Mouse (Mus musculus): ENCODE measurements around the gene Kcnc2. TPM values are rescaled to one million over a fixed set of nuclear protein-coding genes. Genes with fewer than 3 reads are reported as not detected.

Gene Kcnc2
- polyA plus RNA-seq, 1 experiment from 2014 or later, result 0.39 TPM

GRCm38 (mm10) chr10:112315136-112315535 is 44.2 kb downstream of the Kcnc2 start:
- Histone ChIP-seq H3K27ac (ENCODE audit: low read depth, low read length) (no peak overlapping the region), H3K36me3 (ENCODE audit: control insufficient read depth, insufficient read depth) (no peaks in the 10 kb centered on the region), H3K4me3 (ENCODE audit: low read depth, low read length) (no peak overlapping the region), H3K27me3 (replicated peaks; ENCODE audit: control insufficient read depth, insufficient read depth, low read length) (no peaks in the 10 kb centered on the region), H3K9ac (ENCODE audit: low read depth, low read length) (no peak overlapping the region), H3K4me1 (replicated peaks; ENCODE audit: control insufficient read depth, insufficient read depth, low read length) (no peaks in the 10 kb centered on the region), H3K9me3 (ENCODE audit: control insufficient read depth) (no peaks in the 10 kb centered on the region), H3K4me2 (replicated peaks; ENCODE audit: low read depth) (no peak overlapping the region)
- 31% methylated on average over 11 of the region's 11 CpGs for WGBS
- no peak for ATAC-seq
- no peak for TF ChIP-seq CTCF (IDR thresholded peaks at IDR 0.05; ENCODE audit: low read depth)

GRCm38 (mm10) chr10:112317783-112318182 is 46.9 kb downstream of the Kcnc2 start:
- no peaks in the 10 kb centered on the region for H3K4me1 ChIP-seq (replicated peaks; ENCODE audit: control insufficient read depth, insufficient read depth, low read length)
- no peaks in the 10 kb centered on the region for H3K36me3 ChIP-seq (ENCODE audit: control insufficient read depth, insufficient read depth)
- H3K4me3 ChIP-seq (ENCODE audit: low read depth, low read length), result no peak overlapping the region
- no peaks in the 10 kb centered on the region for H3K9me3 ChIP-seq (ENCODE audit: control insufficient read depth)
- TF ChIP-seq CTCF (IDR thresholded peaks at IDR 0.05; ENCODE audit: low read depth), result no peak
- WGBS, result 80% methylated on average over 1 of the region's 1 CpGs
- no peak overlapping the region for H3K27ac ChIP-seq (ENCODE audit: low read depth, low read length)
- no peak overlapping the region for H3K4me2 ChIP-seq (replicated peaks; ENCODE audit: low read depth)
- no peaks in the 10 kb centered on the region for H3K27me3 ChIP-seq (replicated peaks; ENCODE audit: control insufficient read depth, insufficient read depth, low read length)
- ATAC-seq, result no peak
- H3K9ac ChIP-seq (ENCODE audit: low read depth, low read length), result no peak overlapping the region

- no peak for TF ChIP-seq CTCF (IDR thresholded peaks at IDR 0.05; ENCODE audit: low read depth)
- H3K4me1 ChIP-seq (replicated peaks; ENCODE audit: control insufficient read depth, insufficient read depth, low read length), result no peaks in the 10 kb centered on the region
- H3K4me3 ChIP-seq (ENCODE audit: low read depth, low read length), result no peak overlapping the region
- H3K4me2 ChIP-seq (replicated peaks; ENCODE audit: low read depth), result no peak overlapping the region
- H3K27ac ChIP-seq (ENCODE audit: low read depth, low read length), result no peak overlapping the region
- no peaks in the 10 kb centered on the region for H3K36me3 ChIP-seq (ENCODE audit: control insufficient read depth, insufficient read depth)
- WGBS, result 81% methylated on average over 3 of the region's 3 CpGs
- no peak overlapping the region for H3K9ac ChIP-seq (ENCODE audit: low read depth, low read length)
- no peak for ATAC-seq
- H3K9me3 ChIP-seq (ENCODE audit: control insufficient read depth), result no peaks in the 10 kb centered on the region
- H3K27me3 ChIP-seq (replicated peaks; ENCODE audit: control insufficient read depth, insufficient read depth, low read length), result no peaks in the 10 kb centered on the region
Observed at GRCm38 (mm10) chr10:112357669-112358362, 86.9 kb downstream of the Kcnc2 start.

DNA sequence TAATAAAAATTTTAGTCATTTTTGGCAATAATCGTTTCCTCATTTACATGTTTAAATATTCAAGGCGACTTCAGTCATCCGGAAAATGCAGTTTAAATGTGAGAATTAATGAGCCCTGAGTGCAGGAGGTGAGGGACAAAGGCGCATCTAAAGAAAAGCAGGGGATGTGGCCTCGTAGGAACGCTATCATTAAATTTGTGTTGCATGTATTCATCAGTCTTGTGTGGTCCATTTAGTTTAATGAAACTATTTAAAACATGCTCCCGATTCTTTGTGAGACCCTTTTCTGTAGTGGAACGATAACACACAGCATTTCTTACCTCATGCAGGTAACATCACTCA is 87.4 kb downstream of the Kcnc2 start:
- no peak for TF ChIP-seq CTCF (IDR thresholded peaks at IDR 0.05; ENCODE audit: low read depth)
- no peaks in the 10 kb centered on the region for H3K27me3 ChIP-seq (replicated peaks; ENCODE audit: control insufficient read depth, insufficient read depth, low read length)
- H3K4me2 ChIP-seq (replicated peaks; ENCODE audit: low read depth), result no peak overlapping the region
- H3K9ac ChIP-seq (ENCODE audit: low read depth, low read length), result no peak overlapping the region
- H3K9me3 ChIP-seq (ENCODE audit: control insufficient read depth), result no peaks in the 10 kb centered on the region
- ATAC-seq, result no peak
- H3K36me3 ChIP-seq (ENCODE audit: control insufficient read depth, insufficient read depth), result no peaks in the 10 kb centered on the region
- H3K4me1 ChIP-seq (replicated peaks; ENCODE audit: control insufficient read depth, insufficient read depth, low read length), result no peaks in the 10 kb centered on the region
- H3K27ac ChIP-seq (ENCODE audit: low read depth, low read length), result no peak overlapping the region
- 86% methylated on average over 8 of the region's 8 CpGs for WGBS
- H3K4me3 ChIP-seq (ENCODE audit: low read depth, low read length), result no peak overlapping the region

GRCm38 (mm10) chr10:112360704-112361103 is 89.8 kb downstream of the Kcnc2 start:
- no peaks in the 10 kb centered on the region for H3K4me1 ChIP-seq (replicated peaks; ENCODE audit: control insufficient read depth, insufficient read depth, low read length)
- WGBS, result 69% methylated on average over 5 of the region's 5 CpGs

DNA sequence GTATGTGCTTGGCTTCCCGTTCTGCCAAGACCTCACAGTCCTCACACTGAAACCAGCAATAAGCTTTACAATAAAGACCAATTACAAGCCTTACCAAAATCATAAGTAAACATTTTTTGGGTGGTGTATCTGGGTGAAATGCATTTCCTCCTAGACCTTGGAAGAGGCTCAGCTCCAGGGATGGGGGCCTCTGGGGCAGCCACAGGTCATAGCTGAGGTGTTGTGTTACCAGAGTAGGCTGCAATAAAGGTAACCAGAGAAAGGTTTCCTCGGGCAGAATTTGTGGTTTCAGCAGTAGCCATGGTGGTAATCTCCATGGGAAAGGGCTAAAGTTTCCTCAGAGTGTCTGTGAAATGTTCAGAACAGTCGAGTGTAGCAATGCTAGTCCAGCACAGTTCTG is 97.4 kb downstream of the Kcnc2 start:
- 63% methylated on average over 3 of the region's 3 CpGs for WGBS
- ATAC-seq, result no peak
- H3K4me3 ChIP-seq (ENCODE audit: low read depth, low read length), result no peak overlapping the region
- no peak overlapping the region for H3K27ac ChIP-seq (ENCODE audit: low read depth, low read length)
- no peaks in the 10 kb centered on the region for H3K9me3 ChIP-seq (ENCODE audit: control insufficient read depth)
- H3K36me3 ChIP-seq (ENCODE audit: control insufficient read depth, insufficient read depth), result no peaks in the 10 kb centered on the region
- H3K27me3 ChIP-seq (replicated peaks; ENCODE audit: control insufficient read depth, insufficient read depth, low read length), result no peaks in the 10 kb centered on the region
- H3K9ac ChIP-seq (ENCODE audit: low read depth, low read length), result no peak overlapping the region
- TF ChIP-seq CTCF (IDR thresholded peaks at IDR 0.05; ENCODE audit: low read depth), result no peak
- H3K4me2 ChIP-seq (replicated peaks; ENCODE audit: low read depth), result no peak overlapping the region
- H3K4me1 ChIP-seq (replicated peaks; ENCODE audit: control insufficient read depth, insufficient read depth, low read length), result no peaks in the 10 kb centered on the region

More at GRCm38 (mm10) chr10:112360704-112361103, 89.8 kb downstream of the Kcnc2 start:
- no peak overlapping the region for H3K27ac ChIP-seq (ENCODE audit: low read depth, low read length)
- no peak overlapping the region for H3K4me2 ChIP-seq (replicated peaks; ENCODE audit: low read depth)
- no peaks in the 10 kb centered on the region for H3K27me3 ChIP-seq (replicated peaks; ENCODE audit: control insufficient read depth, insufficient read depth, low read length)
- no peaks in the 10 kb centered on the region for H3K36me3 ChIP-seq (ENCODE audit: control insufficient read depth, insufficient read depth)
- no peak overlapping the region for H3K9ac ChIP-seq (ENCODE audit: low read depth, low read length)
- no peaks in the 10 kb centered on the region for H3K9me3 ChIP-seq (ENCODE audit: control insufficient read depth)
- no peak for TF ChIP-seq CTCF (IDR thresholded peaks at IDR 0.05; ENCODE audit: low read depth)
- no peak for ATAC-seq
- no peak overlapping the region for H3K4me3 ChIP-seq (ENCODE audit: low read depth, low read length)

GRCm38 (mm10) chr10:112377163-112377562 is 106.2 kb downstream of the Kcnc2 start:
- no peaks in the 10 kb centered on the region for H3K27me3 ChIP-seq (replicated peaks; ENCODE audit: control insufficient read depth, insufficient read depth, low read length)
- no peaks in the 10 kb centered on the region for H3K9me3 ChIP-seq (ENCODE audit: control insufficient read depth)
- H3K4me2 ChIP-seq (replicated peaks; ENCODE audit: low read depth), result no peak overlapping the region
- no peaks in the 10 kb centered on the region for H3K4me1 ChIP-seq (replicated peaks; ENCODE audit: control insufficient read depth, insufficient read depth, low read length)
- no peak overlapping the region for H3K27ac ChIP-seq (ENCODE audit: low read depth, low read length)
- 87% methylated on average over 5 of the region's 5 CpGs for WGBS
- H3K4me3 ChIP-seq (ENCODE audit: low read depth, low read length), result no peak overlapping the region
- H3K9ac ChIP-seq (ENCODE audit: low read depth, low read length), result no peak overlapping the region
- TF ChIP-seq CTCF (IDR thresholded peaks at IDR 0.05; ENCODE audit: low read depth), result no peak
- no peak for ATAC-seq
- H3K36me3 ChIP-seq (ENCODE audit: control insufficient read depth, insufficient read depth), result no peaks in the 10 kb centered on the region

All from intestine, postnatal 0 days (tissue).